Mouse (Mus musculus) B cell, adult 67 days (primary cell): ENCODE data around the gene Endod1. TPM values are rescaled to one million over a fixed set of nuclear protein-coding genes. Genes with fewer than 3 reads are reported as not detected.

Experiments used
- total RNA-seq, 2 experiments: library from RNA; stranded (reverse); gene quantifications; 4 replicates each; pipeline ENCODE4 v1.2.4; 2023

The Endod1 gene
- 10 to 100 TPM; 10.9 to 13.0 TPM for total RNA-seq

GRCm38 (mm10) chr9:14381353-14382055 is at the start of gene Endod1:
Endod1 (minus strand) TSS chr9:14381507.

Other genes starting within 250 kb of the Endod1 start
- 100 to 1,000 TPM; 170 to 182 TPM for gene Sesn3, start 106.4 kb downstream of the Endod1 start, total RNA-seq
- gene Kdm4d, start 119.0 kb upstream of the Endod1 start, total RNA-seq, result 1 to 10 TPM; 1.1 to 1.4 TPM
- gene Cwc15, start 119.1 kb upstream of the Endod1 start, total RNA-seq, result 100 to 1,000 TPM; 101 to 114 TPM